Mouse (Mus musculus): ENCODE data around the gene Vwde. TPM values are rescaled to one million over a fixed set of nuclear protein-coding genes. Genes with fewer than 3 reads are reported as not detected.

Gene Vwde
- polyA plus RNA-seq, 1 experiment from 2014 or later: not detected

GRCm38 (mm10) chr6:13152062-13152640 is 72.6 kb downstream of the Vwde start:
- H3K27me3 ChIP-seq: no peaks in the 10 kb centered on the region
- no peaks in the 10 kb centered on the region for H3K4me1 ChIP-seq (replicated peaks)
- 83% methylated on average over 1 of the region's 1 CpGs for WGBS
- peaks cover 7% of the 10 kb centered on the region for H3K9me3 ChIP-seq
- no peaks in the 10 kb centered on the region for H3K36me3 ChIP-seq
- no peak overlapping the region for H3K4me3 ChIP-seq (replicated peaks)
- H3K4me2 ChIP-seq (replicated peaks): no peak overlapping the region
- no peak overlapping the region for H3K27ac ChIP-seq
- ATAC-seq: peak; percentile 69
- no peak overlapping the region for H3K9ac ChIP-seq (replicated peaks)

- H3K36me3 ChIP-seq: no peaks in the 10 kb centered on the region
- no peak overlapping the region for H3K9ac ChIP-seq (replicated peaks)
- WGBS: 97% methylated on average over 1 of the region's 1 CpGs
- H3K9me3 ChIP-seq: no peaks in the 10 kb centered on the region
- H3K4me2 ChIP-seq (replicated peaks): no peak overlapping the region
- no peaks in the 10 kb centered on the region for H3K27me3 ChIP-seq
- H3K4me3 ChIP-seq (replicated peaks): no peak overlapping the region
- no peak overlapping the region for H3K27ac ChIP-seq
- H3K4me1 ChIP-seq (replicated peaks): no peaks in the 10 kb centered on the region
- no peak for ATAC-seq
Measured at GRCm38 (mm10) chr6:13137255-13137654, 87.5 kb downstream of the Vwde start.

GRCm38 (mm10) chr6:13108662-13109061 is 116.1 kb downstream of the Vwde start:
- H3K36me3 ChIP-seq: no peaks in the 10 kb centered on the region
- no peak overlapping the region for H3K27ac ChIP-seq
- H3K4me2 ChIP-seq (replicated peaks): no peak overlapping the region
- no peaks in the 10 kb centered on the region for H3K4me1 ChIP-seq (replicated peaks)
- H3K9ac ChIP-seq (replicated peaks): no peak overlapping the region
- ATAC-seq: no peak
- 78% methylated on average over 1 of the region's 1 CpGs for WGBS
- H3K4me3 ChIP-seq (replicated peaks): no peak overlapping the region
- no peaks in the 10 kb centered on the region for H3K9me3 ChIP-seq
- H3K27me3 ChIP-seq: no peaks in the 10 kb centered on the region

Other genes starting within 250 kb of the Vwde start
- gene Tmem106b, start 155.2 kb downstream of the Vwde start, polyA plus RNA-seq (2015; fragmentation: Nextera tagmentation; extraction: Ambion mirVana): 32.6 TPM in 2 replicates